Mouse (Mus musculus): ENCODE measurements around the gene Map3k11.

The Map3k11 gene

GRCm38 (mm10) chr19:5710068-5710467 lies 21.5 kb downstream of the Map3k11 start:
- DNase-seq (ENCODE audit: low spot score in 2 of 2) = no peak

- no peak for DNase-seq (ENCODE audit: low spot score in 2 of 2)
Measured at GRCm38 (mm10) chr19:5710581-5710980, 22.0 kb downstream of the Map3k11 start.

GRCm38 (mm10) chr19:5711218-5711617 lies 22.7 kb downstream of the Map3k11 start:
- peak; percentile 72 to 81 for DNase-seq (ENCODE audit: low spot score in 2 of 2)

- peak in 1 of 2 experiments; percentile 36 for DNase-seq (ENCODE audit: low spot score in 2 of 2)
Measured at GRCm38 (mm10) chr19:5711907-5712460, 23.4 kb downstream of the Map3k11 start.

GRCm38 (mm10) chr19:5713255-5713654 lies 24.7 kb downstream of the Map3k11 start:
- DNase-seq (ENCODE audit: low spot score in 2 of 2) = no peak

- peak in 1 of 2 experiments; percentile 67 for DNase-seq (ENCODE audit: low spot score in 2 of 2)
Measured at GRCm38 (mm10) chr19:5713730-5714129, 25.2 kb downstream of the Map3k11 start.

GRCm38 (mm10) chr19:5715793-5716688 lies 27.5 kb downstream of the Map3k11 start:
- DNase-seq (ENCODE audit: low spot score in 2 of 2) = peak; percentile 80 to 82

GRCm38 (mm10) chr19:5716955-5717354 lies 28.4 kb downstream of the Map3k11 start:
- DNase-seq (ENCODE audit: low spot score in 2 of 2) = peak; percentile 59 to 60

GRCm38 (mm10) chr19:5721233-5721632 lies 32.7 kb downstream of the Map3k11 start:
- no peak for DNase-seq (ENCODE audit: low spot score in 2 of 2)

GRCm38 (mm10) chr19:5722848-5723425 lies 34.4 kb downstream of the Map3k11 start:
- DNase-seq (ENCODE audit: low spot score in 2 of 2) = no peak

- no peak for DNase-seq (ENCODE audit: low spot score in 2 of 2)
Measured at GRCm38 (mm10) chr19:5723934-5724548, 35.5 kb downstream of the Map3k11 start.

GRCm38 (mm10) chr19:5724549-5724941 lies 36.0 kb downstream of the Map3k11 start:
- peak in 1 of 2 experiments; percentile 63 for DNase-seq (ENCODE audit: low spot score in 2 of 2)

GRCm38 (mm10) chr19:5725029-5725707 lies 36.6 kb downstream of the Map3k11 start:
- no peak for DNase-seq (ENCODE audit: low spot score in 2 of 2)

GRCm38 (mm10) chr19:5725767-5726515 lies 37.4 kb downstream of the Map3k11 start, which contains the start of gene Ehbp1l1:
Ehbp1l1 (minus strand) TSS chr19:5726317.
- DNase-seq (ENCODE audit: low spot score in 2 of 2) = no peak

GRCm38 (mm10) chr19:5726961-5727578 lies 38.5 kb downstream of the Map3k11 start:
- no peak for DNase-seq (ENCODE audit: low spot score in 2 of 2)

- peak; percentile 84 to 91 for DNase-seq (ENCODE audit: low spot score in 2 of 2)
Measured at GRCm38 (mm10) chr19:5727701-5728100, 39.2 kb downstream of the Map3k11 start.

GRCm38 (mm10) chr19:5728631-5729443 lies 40.3 kb downstream of the Map3k11 start:
- DNase-seq (ENCODE audit: low spot score in 2 of 2) = peak; percentile 81 to 82

- peak; percentile 91 for DNase-seq (ENCODE audit: low spot score in 2 of 2)
Measured at GRCm38 (mm10) chr19:5729444-5729815, 40.9 kb downstream of the Map3k11 start, which contains the start of gene Fam89b. Fam89b (minus strand) TSS chr19:5729653.

Measured in right cerebral cortex, postnatal 10 days (tissue).